Mouse (Mus musculus) intestine, postnatal 0 days (tissue): ENCODE measurements around the gene Rhot2. TPM values are rescaled to one million over a fixed set of nuclear protein-coding genes. Genes with fewer than 3 reads are reported as not detected.
"Not testable (repeated sequence)": the region's sequence is repeated elsewhere in the genome, so short reads cannot be mapped to it uniquely, and the experiment has no call there.

Source experiments
- ATAC-seq: fragments of 200-750 bp; cut with Nextera tagmentation; 2 replicates; pipeline ENCODE4 v1.8.0; 2017; ENCODE audit warnings: mild to moderate bottlenecking, moderate TSS enrichment, moderate library complexity
- H3K27ac ChIP-seq: fragments of 300-500 bp; sonication (generic); 2 replicates; pipeline ENCODE4 v1.5.1; 2014; ENCODE audit warnings: mild to moderate bottlenecking, low read depth, low read length, moderate library complexity
- H3K27me3 ChIP-seq: fragments of 300-500 bp; sonication (generic); replicated peaks from 2 replicates; pipeline ENCODE4 v1.6.1; 2014; ENCODE audit warnings: low read length, mixed read lengths; ENCODE audit not compliant: control insufficient read depth, insufficient read depth
- H3K36me3 ChIP-seq: fragments of 300-500 bp; sonication (generic); 2 replicates; pipeline ENCODE4 v1.6.1; 2014; ENCODE audit warnings: mild to moderate bottlenecking, moderate library complexity; ENCODE audit not compliant: control insufficient read depth, insufficient read depth
- H3K4me1 ChIP-seq: fragments of 300-500 bp; sonication (generic); replicated peaks from 2 replicates; pipeline ENCODE4 v1.6.1; 2014; ENCODE audit warnings: antibody characterized with exemption, low read length, mixed read lengths; ENCODE audit not compliant: control insufficient read depth, insufficient read depth
- H3K4me2 ChIP-seq: fragments of 300-500 bp; sonication (generic); replicated peaks from 2 replicates; pipeline ENCODE4 v1.6.1; 2014; ENCODE audit warnings: low read depth, mild to moderate bottlenecking, moderate library complexity
- H3K4me3 ChIP-seq: fragments of 300-500 bp; sonication (generic); 2 replicates; pipeline ENCODE4 v1.5.1; 2014; ENCODE audit warnings: low read depth, low read length
- H3K9ac ChIP-seq: fragments of 300-500 bp; sonication (generic); 2 replicates; pipeline ENCODE4 v1.6.1; 2014; ENCODE audit warnings: mild to moderate bottlenecking, low read depth, low read length
- H3K9me3 ChIP-seq: fragments of 300-500 bp; sonication (generic); 2 replicates; pipeline ENCODE4 v1.6.1; 2016; ENCODE audit warnings: mixed run types; ENCODE audit not compliant: control insufficient read depth
- CTCF ChIP-seq: sonication (generic); IDR thresholded peaks from 2 replicates; pipeline ENCODE4 v1.5.1; 2016; ENCODE audit warnings: low read depth, mild to moderate bottlenecking, control low read depth, antibody characterized with exemption, moderate library complexity
- WGBS: fragments of 180-500 bp; shearing (Covaris S2); extraction: QIAGEN DNeasy Blood & Tissue Kit; methylation state at CpG from one replicate; pipeline ENCODE4 v1.1.7; 2014; 5-methylcytosine and 5-hydroxymethylcytosine counted together
- polyA plus RNA-seq: library from polyadenylated mRNA; unstranded; fragments of >200 nt; fragmentation: Nextera tagmentation; extraction: Ambion mirVana; gene quantifications from 2 replicates; pipeline ENCODE4 v1.2.1, GENCODE M21; 2015

Rhot2 gene
- polyA plus RNA-seq, 1 experiment from 2014 or later = 18.1 TPM

DNA sequence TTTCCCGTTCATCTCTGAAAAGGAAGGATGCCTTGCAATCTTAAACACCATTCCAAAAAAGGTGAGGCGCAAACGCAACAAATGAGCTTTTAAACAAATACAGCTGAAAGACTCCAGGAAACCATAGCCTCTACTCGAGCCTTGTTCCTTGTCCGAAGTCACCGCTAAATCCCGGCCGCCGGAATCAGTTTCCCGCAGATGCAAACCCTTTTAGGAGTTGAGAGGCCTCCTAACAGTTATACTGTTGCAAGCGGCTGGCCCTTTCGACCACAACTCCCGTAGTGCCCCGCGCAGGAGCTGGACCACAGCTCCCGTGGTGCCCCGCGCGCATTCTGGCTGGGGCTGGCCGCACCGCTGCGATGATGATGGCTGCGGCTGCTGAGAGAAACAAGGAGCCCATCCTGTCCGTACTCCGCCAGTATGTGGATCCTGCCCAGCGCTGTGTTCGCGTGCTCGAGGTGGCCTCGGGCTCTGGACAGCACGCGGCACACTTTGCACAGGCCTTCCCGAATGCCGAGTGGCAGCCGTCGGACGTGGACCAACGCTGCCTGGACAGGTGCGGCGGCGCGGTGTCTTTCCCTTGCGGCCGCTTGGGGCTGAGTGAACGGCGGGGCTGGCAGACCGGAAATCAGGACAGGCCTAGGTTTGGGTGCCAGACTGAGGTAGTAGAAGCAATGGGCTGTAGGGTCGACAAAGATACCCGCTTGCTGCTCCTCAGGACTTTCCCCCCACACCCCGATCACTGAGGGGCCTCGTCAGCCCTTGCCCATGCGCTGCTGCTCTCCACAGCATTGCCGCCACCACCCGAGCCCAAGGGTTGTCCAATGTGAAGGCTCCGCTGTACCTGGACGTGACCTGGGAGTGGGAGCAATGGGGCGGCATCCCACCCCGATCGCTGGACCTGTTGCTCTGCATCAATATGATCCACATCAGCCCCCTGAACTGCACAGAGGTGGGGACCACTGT, 30.8 kb upstream of the Rhot2 start:
- H3K27me3 ChIP-seq = no peaks in the 10 kb centered on the region
- peak overlapping the region; percentile 50 for H3K9ac ChIP-seq
- TF ChIP-seq CTCF = peak; percentile 52
- peak overlapping the region; percentile 63 for H3K27ac ChIP-seq
- H3K36me3 ChIP-seq = peaks cover 10% of the 10 kb centered on the region
- H3K4me2 ChIP-seq = peak overlapping the region; percentile 86
- 1% methylated on average over 59 of the region's 59 CpGs for WGBS
- H3K4me3 ChIP-seq = peak overlapping the region; percentile 74
- H3K4me1 ChIP-seq = peaks cover 6% of the 10 kb centered on the region; the same call in 1 of the 2 replicates
- H3K9me3 ChIP-seq = no peaks in the 10 kb centered on the region
- peak; percentile 80 for ATAC-seq

DNA sequence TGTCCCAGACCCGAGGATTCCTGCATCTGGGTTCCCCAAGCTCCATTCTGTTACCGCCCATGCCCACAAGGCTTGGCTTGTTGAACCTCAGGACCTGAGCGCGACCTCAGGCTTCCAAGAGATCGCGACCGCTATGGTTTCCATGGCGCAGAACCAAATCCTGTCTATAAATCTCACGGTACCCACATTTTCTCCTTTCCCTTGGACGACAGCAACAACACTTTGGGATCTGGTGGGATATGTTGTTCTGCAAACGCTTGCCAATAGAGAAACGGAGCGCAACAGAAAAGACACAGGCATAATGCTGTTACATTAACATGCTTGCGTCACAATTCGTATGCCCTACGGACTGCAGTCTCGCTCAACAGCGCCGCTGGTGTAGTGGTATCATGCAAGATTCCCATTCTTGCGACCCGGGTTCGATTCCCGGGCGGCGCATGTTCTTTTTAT, 30.1 kb upstream of the Rhot2 start, which contains the start of gene Mettl26:
Mettl26 (plus strand) TSS at position 354 of the 450 bp plus-strand sequence.
- Histone ChIP-seq H3K4me2 (peak within 1 kb of the TSS; percentile 86), H3K4me1 (peaks cover 6% of the 10 kb centered on the region; the same call in 1 of the 2 replicates), H3K9ac (peak within 1 kb of the TSS; percentile 50), H3K4me3 (peak within 1 kb of the TSS; percentile 74), H3K27me3 (no peaks in the 10 kb centered on the region), H3K27ac (peak within 1 kb of the TSS; percentile 63), H3K9me3 (no peaks in the 10 kb centered on the region), H3K36me3 (peaks cover 10% of the 10 kb centered on the region)
- ATAC-seq = peak; percentile 68
- peak; percentile 47 for TF ChIP-seq CTCF
- under 1% methylated on average over 25 of the region's 25 CpGs for WGBS

DNA sequence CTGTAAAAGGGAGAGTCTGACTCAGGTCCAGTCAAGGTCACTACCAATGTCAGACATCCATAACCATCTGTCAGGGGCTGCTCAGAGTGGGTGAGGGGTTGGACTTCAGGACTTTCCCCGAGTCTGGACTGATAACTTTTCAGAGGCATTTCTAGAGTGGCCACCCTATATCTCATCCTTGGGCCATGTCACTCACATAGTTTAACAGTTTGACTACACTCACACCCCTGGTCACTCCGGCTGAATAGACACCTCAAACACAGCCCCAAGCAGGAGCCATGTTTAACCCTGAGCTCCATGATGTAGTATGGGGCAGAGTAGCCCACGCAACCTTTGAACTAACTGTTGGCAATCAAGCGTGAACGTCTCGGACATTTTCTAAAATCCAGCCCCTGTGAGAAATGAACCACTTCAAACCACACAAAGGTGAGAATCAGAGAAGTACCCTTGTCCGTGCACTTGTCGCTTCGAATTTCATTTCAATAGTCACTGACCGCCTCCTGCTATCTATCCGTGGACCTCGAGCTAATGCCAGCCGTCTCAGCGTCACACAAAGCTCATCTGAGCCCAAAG, 29.6 kb upstream of the Rhot2 start:
- Histone ChIP-seq H3K36me3 (peaks cover 10% of the 10 kb centered on the region), H3K4me3 (peak overlapping the region; percentile 74), H3K27ac (peak overlapping the region; percentile 63), H3K4me2 (peak overlapping the region; percentile 86), H3K4me1 (peaks cover 6% of the 10 kb centered on the region; the same call in 1 of the 2 replicates), H3K9ac (peak overlapping the region; percentile 40), H3K9me3 (no peaks in the 10 kb centered on the region), H3K27me3 (no peaks in the 10 kb centered on the region)
- 5% methylated on average over 14 of the region's 14 CpGs for WGBS
- no peak for TF ChIP-seq CTCF
- no peak for ATAC-seq

DNA sequence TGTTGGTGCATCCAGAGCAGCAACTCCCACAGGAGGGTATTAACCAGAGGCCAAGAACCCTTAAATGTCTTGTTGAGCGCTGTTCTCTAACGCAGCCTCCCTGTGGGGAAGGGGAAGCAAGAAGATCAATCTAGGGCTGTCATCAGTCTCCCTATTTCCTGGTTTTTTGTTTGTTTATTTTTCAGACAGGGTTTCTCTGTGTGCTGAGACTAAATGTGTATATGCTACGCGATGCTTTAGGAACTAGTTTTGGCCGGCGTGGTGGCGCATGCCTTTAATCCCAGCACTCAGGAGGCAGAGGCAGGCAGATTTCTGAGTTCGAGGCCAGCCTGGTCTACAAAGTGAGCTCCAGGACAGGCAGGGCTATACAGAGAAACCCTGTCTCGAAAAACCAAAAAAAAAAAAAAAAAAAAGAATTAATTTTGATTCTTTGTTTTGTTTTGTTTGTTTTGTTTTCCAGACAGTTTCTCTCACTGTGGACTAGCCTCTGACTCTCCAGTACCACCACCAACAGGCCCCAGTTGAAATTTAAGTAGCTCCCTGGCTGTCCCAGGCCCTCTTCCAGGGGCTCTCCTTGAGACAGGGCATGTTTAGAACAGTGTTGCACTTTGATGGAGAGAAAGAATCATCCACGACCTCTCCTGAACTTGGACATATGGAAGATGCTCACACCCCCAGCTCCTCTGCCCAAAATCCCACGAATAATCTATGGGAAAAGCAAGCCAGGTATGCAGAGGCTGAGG, 28.9 kb upstream of the Rhot2 start:
- no peaks in the 10 kb centered on the region for H3K27me3 ChIP-seq
- peaks cover 6% of the 10 kb centered on the region; the same call in 1 of the 2 replicates for H3K4me1 ChIP-seq
- H3K9ac ChIP-seq = no peak overlapping the region
- peak overlapping the region; percentile 86; the same call in 1 of the 2 replicates for H3K4me2 ChIP-seq
- no peaks in the 10 kb centered on the region for H3K9me3 ChIP-seq
- TF ChIP-seq CTCF = no peak
- H3K27ac ChIP-seq = no peak overlapping the region
- no peak for ATAC-seq
- peaks cover 10% of the 10 kb centered on the region for H3K36me3 ChIP-seq
- no peak overlapping the region for H3K4me3 ChIP-seq
- WGBS = 72% methylated on average over 11 of the region's 11 CpGs

DNA sequence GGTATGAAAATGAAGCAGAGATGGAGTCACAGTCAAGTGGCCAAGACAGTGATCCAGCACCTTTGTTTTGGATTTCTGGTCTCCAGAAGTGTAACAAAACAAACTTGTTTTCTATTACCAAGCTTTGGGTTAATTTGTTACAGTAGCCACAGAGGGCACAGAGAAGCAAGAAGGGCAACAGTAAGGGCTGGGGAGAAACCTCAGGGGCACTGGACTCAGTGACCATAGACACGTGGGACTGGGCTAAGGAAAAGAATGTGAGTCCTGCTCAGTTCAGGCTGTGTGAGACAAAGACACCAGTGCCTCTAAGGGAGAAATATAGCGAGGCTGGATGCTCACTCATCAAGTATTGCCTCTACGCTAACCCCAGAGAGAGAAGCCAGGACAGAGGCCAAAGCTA, 28.0 kb upstream of the Rhot2 start:
- WGBS = 87% methylated on average over 3 of the region's 3 CpGs
- TF ChIP-seq CTCF = no peak
- no peak for ATAC-seq
- Histone ChIP-seq H3K4me3 (no peak overlapping the region), H3K27me3 (no peaks in the 10 kb centered on the region), H3K27ac (no peak overlapping the region), H3K9me3 (no peaks in the 10 kb centered on the region), H3K4me2 (no peak overlapping the region), H3K36me3 (peaks cover 2% of the 10 kb centered on the region; the same call in 1 of the 2 replicates), H3K4me1 (peaks cover 6% of the 10 kb centered on the region; the same call in 1 of the 2 replicates), H3K9ac (no peak overlapping the region)

DNA sequence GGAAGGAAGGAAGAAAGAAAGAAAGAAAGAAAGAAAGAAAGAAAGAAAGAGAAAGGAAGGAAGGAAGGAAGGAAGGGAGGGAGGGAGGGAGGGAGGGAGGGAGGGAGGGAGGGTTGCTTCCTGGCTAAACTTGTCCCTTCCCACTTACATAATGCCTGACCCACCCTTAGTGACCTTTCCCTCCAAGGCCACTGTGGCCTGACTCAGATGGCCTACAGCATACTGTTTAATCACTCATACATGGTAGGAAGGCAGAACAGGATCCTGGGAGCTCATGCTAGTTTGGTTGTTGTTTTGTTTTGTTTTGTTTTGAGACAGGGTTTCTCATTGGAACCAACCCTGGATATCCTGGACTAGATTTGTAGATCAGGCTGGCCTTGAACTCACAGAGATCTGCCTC, 26.9 kb upstream of the Rhot2 start:
- not testable (repeated sequence) for H3K9me3 ChIP-seq, H3K4me1 ChIP-seq, H3K27me3 ChIP-seq, H3K4me2 ChIP-seq, H3K36me3 ChIP-seq, ATAC-seq, H3K27ac ChIP-seq, H3K9ac ChIP-seq, H3K4me3 ChIP-seq
